Mouse (Mus musculus) neural tube, embryonic 12.5 days (tissue): ENCODE results near the gene D17H6S53E. TPM values are rescaled to one million over a fixed set of nuclear protein-coding genes. Genes with fewer than 3 reads are reported as not detected.
"Not testable (repeated sequence)": the region's sequence is repeated elsewhere in the genome, so short reads cannot be mapped to it uniquely, and the experiment has no call there.

Experiments
- ATAC-seq: fragments of 200-750 bp; cut with Nextera tagmentation; 2 replicates; pipeline ENCODE4 v1.8.0; 2017; ENCODE audit warnings: low read depth, mild to moderate bottlenecking, moderate TSS enrichment, moderate library complexity; ENCODE audit not compliant: low FRiP score
- H3K27ac ChIP-seq: fragments of 300-500 bp; sonication (generic); 2 replicates; pipeline ENCODE4 v1.5.1; 2016
- H3K27me3 ChIP-seq: fragments of 300-500 bp; sonication (generic); replicated peaks from 2 replicates; pipeline ENCODE4 v1.6.1; 2016; ENCODE audit warnings: mild to moderate bottlenecking
- H3K36me3 ChIP-seq: fragments of 300-500 bp; sonication (generic); 2 replicates; pipeline ENCODE4 v1.6.1; 2016; ENCODE audit warnings: mild to moderate bottlenecking
- H3K4me1 ChIP-seq: fragments of 300-500 bp; sonication (generic); 2 replicates; pipeline ENCODE4 v1.6.1; 2016
- H3K4me2 ChIP-seq: fragments of 300-500 bp; sonication (generic); replicated peaks from 2 replicates; pipeline ENCODE4 v1.6.1; 2016; ENCODE audit warnings: mild to moderate bottlenecking
- H3K4me3 ChIP-seq: fragments of 300-500 bp; sonication (generic); 2 replicates; pipeline ENCODE4 v1.5.1; 2016
- H3K9ac ChIP-seq: fragments of 300-500 bp; sonication (generic); 2 replicates; pipeline ENCODE4 v1.6.1; 2016; ENCODE audit warnings: mild to moderate bottlenecking
- H3K9me3 ChIP-seq: fragments of 300-500 bp; sonication (generic); 2 replicates; pipeline ENCODE4 v1.6.1; 2016; ENCODE audit warnings: mild to moderate bottlenecking
- WGBS: fragments of 180-500 bp; shearing (Covaris S2); methylation state at CpG from one replicate; pipeline ENCODE4 v1.1.7; 2016; 5-methylcytosine and 5-hydroxymethylcytosine counted together
- polyA plus RNA-seq: library from polyadenylated mRNA; unstranded; fragments of >200 nt; fragmentation: Nextera tagmentation; extraction: Ambion mirVana; gene quantifications from 2 replicates; pipeline ENCODE4 v1.2.1, GENCODE M21; 2016

The D17H6S53E gene
- polyA plus RNA-seq, 1 experiment from 2014 or later: 6.1 TPM

DNA sequence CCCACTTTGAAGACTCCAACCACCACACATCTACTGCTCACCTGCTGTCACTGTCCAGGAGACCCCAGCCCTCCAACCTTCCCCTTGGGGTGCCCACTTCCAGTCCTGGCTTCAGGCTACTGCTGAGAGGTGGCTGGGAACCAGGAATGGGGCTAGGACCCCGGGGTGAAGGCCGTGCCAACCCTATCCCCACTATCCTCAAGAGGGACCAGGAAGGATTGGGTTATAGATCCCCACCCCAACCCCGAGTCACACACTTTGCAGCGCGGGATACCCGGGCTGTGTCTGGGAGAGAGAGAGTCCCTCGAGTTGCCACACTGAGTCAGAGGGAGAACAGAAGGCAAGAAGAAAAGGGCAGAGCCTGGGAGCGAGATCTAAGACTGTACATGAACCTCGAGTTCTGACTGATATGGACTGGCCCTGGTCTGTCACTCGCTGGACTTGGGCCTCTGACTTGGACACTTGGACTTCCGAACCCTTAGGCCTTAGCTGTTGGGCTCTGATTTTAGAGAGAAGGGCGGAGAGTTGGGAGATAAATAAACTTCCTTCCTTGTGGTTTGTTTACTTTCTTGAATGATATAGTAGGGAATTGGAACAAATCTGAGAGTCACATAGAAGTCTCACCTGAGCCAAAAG lies 1.8 kb upstream of the D17H6S53E start:
- H3K9me3 ChIP-seq, H3K9ac ChIP-seq, ATAC-seq, H3K4me2 ChIP-seq, H3K27ac ChIP-seq, H3K27me3 ChIP-seq, H3K4me3 ChIP-seq: not testable (repeated sequence)
- peaks cover 41% of the 10 kb centered on the region for H3K4me1 ChIP-seq
- H3K36me3 ChIP-seq: peaks cover 17% of the 10 kb centered on the region
- 94% methylated on average over 12 of the region's 12 CpGs for WGBS

DNA sequence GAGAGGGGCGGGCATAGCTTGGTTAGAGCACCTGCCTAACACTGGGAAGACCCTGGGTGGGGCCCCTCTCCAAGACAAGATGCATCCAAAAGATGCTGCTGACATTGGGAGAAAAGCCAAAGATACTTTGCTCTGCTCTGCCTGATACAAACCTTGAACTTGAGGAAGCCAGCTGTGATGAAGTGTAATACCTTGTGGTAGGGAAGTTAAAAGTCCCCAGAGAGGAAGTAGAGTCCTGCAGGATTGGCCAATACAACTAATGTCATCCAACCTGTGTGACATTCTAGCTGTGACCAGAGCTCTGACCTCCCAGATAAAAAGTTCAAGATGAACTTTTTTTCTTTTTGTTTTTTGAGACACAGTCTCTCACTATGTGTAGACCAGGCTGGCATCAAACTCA lies 1.1 kb upstream of the D17H6S53E start:
- WGBS: 100% methylated on average over 1 of the region's 1 CpGs
- H3K4me2 ChIP-seq: no peak overlapping the region; the same call in 1 of the 2 replicates
- H3K4me3 ChIP-seq: no peak overlapping the region
- no peaks in the 10 kb centered on the region for H3K27me3 ChIP-seq
- H3K4me1 ChIP-seq: peaks cover 36% of the 10 kb centered on the region
- no peak overlapping the region for H3K9ac ChIP-seq
- H3K9me3 ChIP-seq: no peaks in the 10 kb centered on the region
- H3K36me3 ChIP-seq: peaks cover 17% of the 10 kb centered on the region
- no peak for ATAC-seq
- no peak overlapping the region for H3K27ac ChIP-seq

DNA sequence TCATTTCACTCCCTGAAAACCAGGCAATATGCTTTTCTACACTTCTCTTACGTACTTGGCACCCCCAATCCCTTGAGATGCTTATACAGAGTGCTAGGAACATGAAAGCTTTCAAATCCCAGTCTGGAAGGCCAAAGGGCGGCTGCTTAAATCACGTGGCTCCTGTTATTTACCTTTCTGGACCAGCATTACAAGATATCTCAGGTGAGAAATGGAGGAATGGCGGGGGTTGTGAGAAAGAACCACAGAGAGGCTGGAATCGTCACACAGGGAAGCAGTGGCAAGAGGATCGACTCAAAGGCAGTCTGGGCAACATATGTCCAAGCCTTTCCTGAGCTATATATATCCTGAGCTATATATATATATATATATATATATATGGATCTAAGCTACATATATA lies 595 bp upstream of the D17H6S53E start:
- peak overlapping the region; percentile 82 for H3K4me2 ChIP-seq
- peaks cover 31% of the 10 kb centered on the region for H3K4me1 ChIP-seq
- no peaks in the 10 kb centered on the region for H3K27me3 ChIP-seq
- H3K27ac ChIP-seq: no peak overlapping the region
- H3K36me3 ChIP-seq: peaks cover 17% of the 10 kb centered on the region
- 35% methylated on average over 6 of the region's 6 CpGs for WGBS
- no peak for ATAC-seq
- H3K9me3 ChIP-seq: no peaks in the 10 kb centered on the region
- H3K9ac ChIP-seq: peak overlapping the region; percentile 84
- peak overlapping the region; percentile 60; the same call in 1 of the 2 replicates for H3K4me3 ChIP-seq

DNA sequence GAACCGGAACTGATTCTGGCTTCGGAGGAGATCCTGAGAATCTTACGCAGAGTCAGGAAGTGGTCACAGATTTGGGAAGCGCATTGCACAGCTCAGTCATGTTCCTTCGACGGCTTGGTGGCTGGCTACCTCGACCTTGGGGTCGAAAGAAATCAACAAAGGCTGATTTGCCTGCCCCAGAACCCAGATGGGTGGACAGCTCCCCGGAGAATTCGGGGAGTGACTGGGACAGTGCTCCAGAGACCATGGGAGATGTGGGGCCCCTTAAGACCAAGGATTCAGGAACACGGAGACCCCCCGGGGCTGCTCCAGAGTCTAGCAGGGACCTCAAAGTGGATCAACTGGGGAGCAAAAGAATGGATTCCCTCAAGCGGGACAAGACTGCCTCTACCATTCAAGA lies 844 bp downstream of the D17H6S53E start:
- H3K27ac ChIP-seq: no peak overlapping the region
- ATAC-seq: no peak
- no peaks in the 10 kb centered on the region for H3K27me3 ChIP-seq
- 80% methylated on average over 13 of the region's 13 CpGs for WGBS
- peaks cover 17% of the 10 kb centered on the region for H3K36me3 ChIP-seq
- H3K9me3 ChIP-seq: no peaks in the 10 kb centered on the region
- peak overlapping the region; percentile 84 for H3K9ac ChIP-seq
- peak overlapping the region; percentile 82 for H3K4me2 ChIP-seq
- peaks cover 31% of the 10 kb centered on the region for H3K4me1 ChIP-seq
- no peak overlapping the region for H3K4me3 ChIP-seq

DNA sequence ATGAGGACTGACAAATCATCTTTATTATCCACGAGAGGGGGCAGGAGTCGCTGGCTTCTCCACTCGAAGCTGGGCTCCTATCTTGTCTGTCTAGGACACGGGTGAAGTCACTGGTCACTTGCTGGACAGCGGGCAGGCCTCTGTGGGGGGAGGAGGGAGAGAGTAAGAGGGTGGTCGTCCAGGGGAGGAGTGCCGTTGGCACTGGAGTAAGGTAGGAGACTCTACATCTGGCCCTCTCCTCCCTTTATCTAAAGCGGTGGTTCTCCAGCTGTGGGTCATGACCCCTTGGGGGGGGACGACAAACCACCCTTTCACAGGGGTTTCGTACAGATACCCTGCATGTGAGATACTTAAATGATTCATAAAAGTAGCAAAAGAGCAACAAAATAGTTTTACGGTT lies 2.8 kb downstream of the D17H6S53E start:
- H3K27me3 ChIP-seq: no peaks in the 10 kb centered on the region
- H3K36me3 ChIP-seq: peaks cover 10% of the 10 kb centered on the region
- WGBS: 71% methylated on average over 11 of the region's 11 CpGs
- no peak overlapping the region for H3K4me2 ChIP-seq
- no peaks in the 10 kb centered on the region for H3K9me3 ChIP-seq
- peaks cover 28% of the 10 kb centered on the region for H3K4me1 ChIP-seq
- no peak overlapping the region for H3K9ac ChIP-seq
- H3K27ac ChIP-seq: no peak overlapping the region
- no peak overlapping the region for H3K4me3 ChIP-seq
- no peak for ATAC-seq

DNA sequence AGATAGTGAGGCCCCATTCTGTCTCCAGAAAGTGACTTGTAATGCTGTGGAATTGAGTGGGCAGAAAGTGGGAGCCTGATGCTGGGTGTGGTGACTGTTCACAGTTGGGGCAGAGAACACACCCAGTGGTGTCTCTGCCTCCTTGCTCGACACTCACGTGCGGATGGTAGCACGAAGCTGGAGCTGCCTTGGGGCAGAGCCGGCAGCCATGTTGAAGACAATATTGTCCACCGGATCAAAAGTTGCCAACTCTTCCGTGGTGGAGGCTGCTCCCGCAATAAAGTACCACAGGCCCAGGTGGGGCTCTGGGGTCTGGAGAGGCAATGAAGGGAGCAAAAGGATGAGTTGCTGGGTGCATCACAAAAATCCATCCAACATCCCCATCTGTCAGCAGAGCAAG lies 4.9 kb downstream of the D17H6S53E start:
- no peak overlapping the region for H3K4me2 ChIP-seq
- no peak overlapping the region for H3K27ac ChIP-seq
- no peaks in the 10 kb centered on the region for H3K27me3 ChIP-seq
- H3K4me3 ChIP-seq: no peak overlapping the region
- H3K4me1 ChIP-seq: peaks cover 22% of the 10 kb centered on the region
- 88% methylated on average over 8 of the region's 8 CpGs for WGBS
- ATAC-seq: no peak
- no peaks in the 10 kb centered on the region for H3K9me3 ChIP-seq
- no peaks in the 10 kb centered on the region for H3K36me3 ChIP-seq
- H3K9ac ChIP-seq: no peak overlapping the region

DNA sequence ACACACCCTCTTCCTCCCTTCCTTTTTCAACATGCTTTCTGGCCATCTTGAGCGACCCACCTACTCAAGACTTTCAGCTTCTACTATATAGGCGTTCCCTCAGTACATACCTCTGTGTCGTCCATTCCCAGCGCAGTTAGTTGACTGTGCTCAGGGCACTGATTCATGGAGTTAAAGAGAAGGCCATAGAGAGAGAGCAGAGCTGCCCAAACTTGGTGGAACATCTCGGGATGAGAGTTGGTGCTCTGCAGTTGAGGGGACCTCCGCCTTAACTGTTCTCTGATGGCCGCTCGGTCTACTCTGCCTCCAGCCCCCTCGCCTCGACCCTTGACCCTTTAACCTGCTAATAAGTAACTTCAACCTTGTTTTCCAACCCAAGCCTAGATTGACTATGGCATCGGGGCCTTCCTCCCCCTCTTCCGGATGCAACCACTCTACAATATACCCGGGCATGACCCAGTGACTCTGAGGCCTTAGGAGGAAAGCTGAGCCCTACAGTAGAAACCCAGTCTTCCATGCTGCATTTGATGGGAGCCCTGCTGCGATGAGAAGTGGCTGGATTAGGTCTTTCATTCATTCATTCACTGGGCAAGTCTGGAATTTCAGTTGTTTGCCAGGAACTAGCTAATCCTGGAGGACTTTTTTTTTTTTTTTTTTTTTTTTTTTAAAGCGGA lies 5.5 kb downstream of the D17H6S53E start, which contains the start of gene Apom:
Gene Apom, minus strand, starts transcription at position 551 of the 674 bp plus-strand sequence.
- Histone ChIP-seq H3K27me3 (no peaks in the 10 kb centered on the region), H3K9me3 (no peaks in the 10 kb centered on the region), H3K9ac (no peak within 1 kb of the TSS), H3K4me1 (peaks cover 21% of the 10 kb centered on the region), H3K27ac (no peak within 1 kb of the TSS), H3K36me3 (no peaks in the 10 kb centered on the region), H3K4me3 (no peak within 1 kb of the TSS), H3K4me2 (no peak within 1 kb of the TSS)
- 85% methylated on average over 15 of the region's 15 CpGs for WGBS
- ATAC-seq: no peak

DNA sequence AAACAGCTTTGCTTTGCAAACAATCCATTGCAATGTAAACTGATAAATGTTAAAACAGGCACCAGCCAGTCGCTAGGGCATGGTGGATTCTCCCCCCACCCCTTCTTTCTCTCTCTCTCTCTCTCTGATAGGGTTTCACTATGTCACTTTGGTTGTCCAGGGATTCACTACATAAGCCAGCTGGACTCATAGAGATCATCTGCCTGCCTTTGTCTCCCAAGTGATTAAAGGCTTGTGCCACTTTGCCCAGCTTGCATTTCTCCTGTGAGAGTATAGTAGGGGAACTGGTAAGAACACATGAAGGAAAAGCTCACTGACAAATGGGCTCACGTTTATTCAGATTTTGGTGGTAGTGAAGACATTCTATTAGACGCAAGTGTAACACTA lies 6.0 kb downstream of the D17H6S53E start:
- no peak for ATAC-seq
- no peak overlapping the region for H3K4me2 ChIP-seq
- 82% methylated on average over 3 of the region's 3 CpGs for WGBS

DNA sequence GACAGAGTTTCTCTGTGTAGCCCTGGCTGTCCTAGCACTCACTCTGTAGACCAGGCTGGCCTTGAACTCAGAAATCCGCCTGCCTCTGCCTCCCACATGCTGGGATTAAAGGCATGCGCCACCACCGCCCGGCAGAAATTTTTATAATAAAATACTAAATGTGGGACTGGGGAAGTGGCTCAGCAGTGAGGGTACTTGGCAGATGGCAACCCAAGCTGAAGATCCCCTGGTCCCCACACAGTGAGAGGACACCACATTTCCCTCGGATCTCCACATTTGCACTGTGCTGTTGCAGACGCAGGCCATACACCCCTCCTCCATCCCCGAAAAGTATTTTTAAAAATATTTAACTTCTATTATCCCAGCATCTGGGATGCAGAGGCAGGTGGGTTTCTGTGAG lies 7.3 kb downstream of the D17H6S53E start:
- peaks cover 4% of the 10 kb centered on the region for H3K36me3 ChIP-seq
- H3K9ac ChIP-seq: no peak overlapping the region
- WGBS: 93% methylated on average over 7 of the region's 7 CpGs

More for the DNA sequence above, 6.0 kb downstream of the D17H6S53E start:
- no peaks in the 10 kb centered on the region for H3K36me3 ChIP-seq
- H3K4me1 ChIP-seq: peaks cover 21% of the 10 kb centered on the region
- no peaks in the 10 kb centered on the region for H3K27me3 ChIP-seq
- H3K27ac ChIP-seq: no peak overlapping the region
- no peak overlapping the region for H3K9ac ChIP-seq
- H3K4me3 ChIP-seq: no peak overlapping the region
- no peaks in the 10 kb centered on the region for H3K9me3 ChIP-seq

DNA sequence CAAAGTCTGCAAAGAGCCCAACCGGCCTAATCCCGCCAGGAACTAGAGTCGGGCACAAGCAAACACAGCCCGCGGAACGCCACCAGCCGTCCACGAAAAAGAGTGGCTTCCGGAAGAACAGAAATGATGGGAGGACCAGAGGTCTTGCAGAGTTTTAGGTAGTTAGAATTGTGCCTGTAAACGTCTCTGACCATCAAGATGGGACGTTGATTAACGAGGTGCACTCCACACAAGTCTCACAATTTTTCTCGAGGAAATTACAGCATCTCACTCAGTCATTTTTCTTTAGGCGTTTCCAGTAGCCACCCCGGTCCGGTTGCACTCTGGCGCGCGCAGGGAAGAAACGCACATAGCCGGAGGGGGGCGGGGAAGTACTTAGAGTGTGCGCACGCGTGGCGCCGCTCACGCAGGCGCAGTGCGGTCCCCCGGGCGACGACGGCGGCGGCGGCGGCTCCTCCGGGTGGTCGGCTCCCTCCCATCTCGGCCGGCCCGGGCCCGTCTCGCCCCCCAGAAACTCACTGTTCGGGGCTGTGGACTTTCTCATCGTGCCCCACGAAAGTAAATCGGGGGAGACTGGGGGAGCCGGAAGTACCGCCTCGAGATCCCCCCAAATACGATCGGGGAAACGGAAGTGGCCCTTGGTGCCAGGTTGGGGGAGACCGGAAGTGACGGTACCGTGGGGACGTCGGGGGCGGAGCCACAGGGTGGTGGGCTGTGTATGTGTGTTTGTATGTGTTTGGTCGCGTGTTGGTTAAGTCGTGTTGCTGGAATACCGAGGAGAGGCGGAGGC lies 8.8 kb downstream of the D17H6S53E start, which contains the start of gene Bag6:
Gene Bag6, plus strand, starts transcription at position 378 of the 790 bp plus-strand sequence.
- Histone ChIP-seq H3K4me2 (peak within 1 kb of the TSS; percentile 90), H3K4me3 (peak within 1 kb of the TSS; percentile 77), H3K27ac (peak within 1 kb of the TSS; percentile 77), H3K9me3 (no peaks in the 10 kb centered on the region), H3K27me3 (no peaks in the 10 kb centered on the region), H3K9ac (peak within 1 kb of the TSS; percentile 76), H3K4me1 (peaks cover 23% of the 10 kb centered on the region), H3K36me3 (peaks cover 19% of the 10 kb centered on the region)
- under 1% methylated on average over 66 of the region's 66 CpGs for WGBS
- peak; percentile 95 for ATAC-seq

More for the DNA sequence above, 7.3 kb downstream of the D17H6S53E start:
- Histone ChIP-seq H3K27ac (no peak overlapping the region), H3K4me1 (peaks cover 23% of the 10 kb centered on the region), H3K9me3 (no peaks in the 10 kb centered on the region), H3K4me3 (no peak overlapping the region), H3K27me3 (no peaks in the 10 kb centered on the region), H3K4me2 (no peak overlapping the region)
- ATAC-seq: no peak

DNA sequence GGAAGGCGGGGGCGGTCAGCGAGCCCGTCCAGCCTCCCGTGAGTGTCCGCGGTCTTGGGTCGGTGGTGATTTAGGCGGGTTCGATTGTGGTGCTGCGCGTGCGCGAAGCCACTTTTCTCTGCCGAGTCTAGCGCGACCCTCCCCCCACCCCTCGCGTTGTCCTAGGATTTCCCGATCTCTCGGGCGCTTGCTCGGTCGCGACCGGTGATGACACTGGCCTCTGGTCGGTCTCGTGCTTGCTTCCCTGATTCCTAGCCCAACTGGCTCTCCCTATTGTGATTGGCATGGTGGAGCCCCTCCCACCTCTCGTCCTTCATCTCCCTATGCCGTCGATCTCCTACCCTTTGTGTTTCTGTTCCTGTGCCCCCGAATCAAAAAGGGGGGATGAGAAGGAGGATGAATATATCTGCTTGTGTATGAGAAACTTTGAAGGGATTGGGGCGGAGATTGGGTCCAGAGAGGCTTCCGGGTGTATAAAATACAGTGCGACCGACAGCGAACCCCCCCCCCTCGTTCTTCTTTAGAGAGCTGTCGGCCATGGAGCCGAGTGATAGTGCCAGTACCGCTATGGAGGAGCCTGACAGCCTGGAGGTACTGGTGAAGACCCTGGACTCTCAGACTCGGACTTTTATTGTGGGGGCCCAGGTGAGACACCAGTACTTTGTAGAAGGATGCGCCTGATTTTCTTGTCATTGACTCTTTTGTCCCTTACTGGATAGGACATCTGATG lies 9.6 kb downstream of the D17H6S53E start:
- Histone ChIP-seq H3K9me3 (no peaks in the 10 kb centered on the region), H3K4me1 (peaks cover 23% of the 10 kb centered on the region), H3K9ac (peak overlapping the region; percentile 76), H3K27ac (peak overlapping the region; percentile 77), H3K27me3 (no peaks in the 10 kb centered on the region), H3K36me3 (peaks cover 27% of the 10 kb centered on the region), H3K4me2 (peak overlapping the region; percentile 90), H3K4me3 (peak overlapping the region; percentile 77)
- peak; percentile 68 for ATAC-seq
- under 1% methylated on average over 43 of the region's 43 CpGs for WGBS
